Mouse (Mus musculus) heart, postnatal 25 days (tissue): ENCODE data around the gene Gm13697. TPM values are rescaled to one million over a fixed set of nuclear protein-coding genes. Genes with fewer than 3 reads are reported as not detected.
"Not testable (repeated sequence)": the region's sequence is repeated elsewhere in the genome, so short reads cannot be mapped to it uniquely, and the experiment has no call there.

Source experiments
- DNase-seq: peaks from one replicate; pipeline ENCODE4 v3.0.0; 2022; ENCODE audit warnings: low spot score
- intact Hi-C: fragments of 180-260 bp; cut with DNase I; formaldehyde crosslinking; loops from one replicate; pipeline ENCODE4 v1.15.1; 2025
- total RNA-seq, 2 experiments: library from RNA; stranded (reverse); gene quantifications; 2 replicates each; pipeline ENCODE4 v1.2.3; 2021

Gm13697 gene
- under 1 TPM; 0.67 to 0.68 TPM for total RNA-seq

DNA sequence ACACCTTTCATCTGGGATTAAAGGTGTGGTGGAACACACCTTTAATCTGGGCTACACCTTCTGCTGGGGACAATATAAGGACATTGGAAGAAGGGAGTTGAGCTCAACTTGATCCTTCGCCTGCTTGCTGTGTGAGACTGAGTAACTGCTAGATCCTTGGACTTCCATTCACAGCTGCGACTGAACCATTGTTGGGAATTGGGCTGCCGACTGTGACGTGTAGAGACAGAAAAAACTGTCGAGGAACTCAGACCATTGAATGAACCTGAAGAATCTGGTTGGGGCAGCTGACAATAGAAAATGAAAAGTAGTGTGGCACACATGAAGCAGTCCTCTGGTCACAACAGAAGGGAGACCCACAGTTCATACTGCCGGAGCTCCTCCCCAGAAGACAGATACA is at the start of gene Gm13697:
Gm13697 (plus strand) TSS at position 301 of the 400 bp plus-strand sequence.
- intact Hi-C loops, DNase-seq: not testable (repeated sequence)

DNA sequence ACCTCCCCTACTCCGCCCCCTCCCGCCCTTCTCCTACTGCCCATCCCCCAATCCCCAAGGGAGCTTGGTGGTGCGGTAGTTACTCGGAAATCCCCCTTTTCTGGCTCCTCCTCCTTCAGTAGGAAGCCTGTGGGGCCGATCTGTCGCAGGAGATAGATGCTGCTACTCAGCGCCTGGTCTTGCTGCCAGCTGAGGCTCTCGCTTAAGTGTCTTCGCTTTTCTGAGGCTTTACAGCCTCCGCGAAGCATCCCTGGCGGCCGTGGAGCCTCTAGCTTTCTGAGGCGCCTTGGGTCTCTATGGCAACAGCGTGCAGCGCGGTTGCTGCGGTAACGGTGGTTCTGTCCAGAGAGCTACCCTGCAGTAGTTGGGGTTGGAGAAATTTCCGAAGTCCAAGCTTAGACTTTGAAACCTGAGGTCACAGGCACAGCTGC is 43.6 kb upstream of the Gm13697 start, which contains the start of gene Zswim2:
Zswim2 (minus strand) TSS at position 298 of the 431 bp plus-strand sequence.
- intact Hi-C loops: no loop called here
- no peak for DNase-seq

DNA sequence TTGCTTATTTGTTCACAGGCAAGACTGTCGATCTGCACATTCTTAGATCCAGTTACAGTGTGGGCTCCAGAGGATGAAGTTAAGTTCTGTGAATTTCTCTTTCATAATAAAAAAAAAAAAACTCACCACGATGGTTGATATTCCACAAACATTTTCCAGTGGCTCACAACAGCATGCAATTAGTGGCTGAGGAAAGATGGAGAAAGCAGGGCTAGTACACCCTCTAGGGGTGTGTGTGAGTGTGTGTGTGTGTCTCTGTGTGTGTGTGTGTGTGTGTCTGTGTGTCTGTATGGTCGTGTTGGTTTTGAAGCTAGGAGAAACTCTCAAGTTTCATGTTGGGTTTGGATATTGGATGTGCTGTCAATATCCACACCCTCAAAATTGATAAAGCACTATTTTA is 43.2 kb upstream of the Gm13697 start:
- no peak for DNase-seq
- intact Hi-C loops: no loop called here

DNA sequence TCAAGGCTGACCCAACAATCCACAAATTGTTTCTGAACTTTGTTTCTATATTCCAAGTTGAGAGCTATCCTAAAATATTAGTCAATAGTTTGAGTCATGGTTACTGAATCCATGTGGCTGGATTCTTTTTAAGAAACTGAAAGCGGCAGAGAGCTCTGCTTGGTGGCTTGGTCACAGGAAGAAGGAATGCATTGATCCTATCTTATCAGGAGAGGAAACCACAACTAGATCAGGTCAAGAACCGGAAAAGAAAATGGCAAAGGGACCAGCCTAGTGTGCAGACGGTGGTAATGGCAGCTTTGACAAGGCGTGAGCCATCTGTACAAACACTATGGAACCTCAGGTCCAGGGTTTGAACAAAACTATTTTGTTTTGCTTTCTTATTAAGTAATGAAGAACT is 42.8 kb upstream of the Gm13697 start:
- no peak for DNase-seq
- intact Hi-C loops: no loop called here

DNA sequence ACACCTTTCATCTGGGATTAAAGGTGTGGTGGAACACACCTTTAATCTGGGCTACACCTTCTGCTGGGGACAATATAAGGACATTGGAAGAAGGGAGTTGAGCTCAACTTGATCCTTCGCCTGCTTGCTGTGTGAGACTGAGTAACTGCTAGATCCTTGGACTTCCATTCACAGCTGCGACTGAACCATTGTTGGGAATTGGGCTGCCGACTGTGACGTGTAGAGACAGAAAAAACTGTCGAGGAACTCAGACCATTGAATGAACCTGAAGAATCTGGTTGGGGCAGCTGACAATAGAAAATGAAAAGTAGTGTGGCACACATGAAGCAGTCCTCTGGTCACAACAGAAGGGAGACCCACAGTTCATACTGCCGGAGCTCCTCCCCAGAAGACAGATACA is 29.1 kb upstream of the Gm13697 start, which contains the start of gene Gm13698:
Gm13698 (plus strand) TSS at position 301 of the 400 bp plus-strand sequence.
- intact Hi-C loops, DNase-seq: not testable (repeated sequence)

DNA sequence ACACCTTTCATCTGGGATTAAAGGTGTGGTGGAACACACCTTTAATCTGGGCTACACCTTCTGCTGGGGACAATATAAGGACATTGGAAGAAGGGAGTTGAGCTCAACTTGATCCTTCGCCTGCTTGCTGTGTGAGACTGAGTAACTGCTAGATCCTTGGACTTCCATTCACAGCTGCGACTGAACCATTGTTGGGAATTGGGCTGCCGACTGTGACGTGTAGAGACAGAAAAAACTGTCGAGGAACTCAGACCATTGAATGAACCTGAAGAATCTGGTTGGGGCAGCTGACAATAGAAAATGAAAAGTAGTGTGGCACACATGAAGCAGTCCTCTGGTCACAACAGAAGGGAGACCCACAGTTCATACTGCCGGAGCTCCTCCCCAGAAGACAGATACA is 23.3 kb upstream of the Gm13697 start, which contains the start of gene Gm13693:
Gm13693 (plus strand) TSS at position 301 of the 400 bp plus-strand sequence.
- intact Hi-C loops, DNase-seq: not testable (repeated sequence)

DNA sequence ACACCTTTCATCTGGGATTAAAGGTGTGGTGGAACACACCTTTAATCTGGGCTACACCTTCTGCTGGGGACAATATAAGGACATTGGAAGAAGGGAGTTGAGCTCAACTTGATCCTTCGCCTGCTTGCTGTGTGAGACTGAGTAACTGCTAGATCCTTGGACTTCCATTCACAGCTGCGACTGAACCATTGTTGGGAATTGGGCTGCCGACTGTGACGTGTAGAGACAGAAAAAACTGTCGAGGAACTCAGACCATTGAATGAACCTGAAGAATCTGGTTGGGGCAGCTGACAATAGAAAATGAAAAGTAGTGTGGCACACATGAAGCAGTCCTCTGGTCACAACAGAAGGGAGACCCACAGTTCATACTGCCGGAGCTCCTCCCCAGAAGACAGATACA is 17.5 kb upstream of the Gm13697 start, which contains the start of gene Gm13695:
Gm13695 (plus strand) TSS at position 301 of the 400 bp plus-strand sequence.
- intact Hi-C loops: not testable (repeated sequence)

DNA sequence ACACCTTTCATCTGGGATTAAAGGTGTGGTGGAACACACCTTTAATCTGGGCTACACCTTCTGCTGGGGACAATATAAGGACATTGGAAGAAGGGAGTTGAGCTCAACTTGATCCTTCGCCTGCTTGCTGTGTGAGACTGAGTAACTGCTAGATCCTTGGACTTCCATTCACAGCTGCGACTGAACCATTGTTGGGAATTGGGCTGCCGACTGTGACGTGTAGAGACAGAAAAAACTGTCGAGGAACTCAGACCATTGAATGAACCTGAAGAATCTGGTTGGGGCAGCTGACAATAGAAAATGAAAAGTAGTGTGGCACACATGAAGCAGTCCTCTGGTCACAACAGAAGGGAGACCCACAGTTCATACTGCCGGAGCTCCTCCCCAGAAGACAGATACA is 11.7 kb upstream of the Gm13697 start, which contains the start of gene Gm13696:
Gm13696 (plus strand) TSS at position 301 of the 400 bp plus-strand sequence.
- DNase-seq, intact Hi-C loops: not testable (repeated sequence)

More for the DNA sequence above, 17.5 kb upstream of the Gm13697 start, which contains the start of gene Gm13695:
- not testable (repeated sequence) for DNase-seq

DNA sequence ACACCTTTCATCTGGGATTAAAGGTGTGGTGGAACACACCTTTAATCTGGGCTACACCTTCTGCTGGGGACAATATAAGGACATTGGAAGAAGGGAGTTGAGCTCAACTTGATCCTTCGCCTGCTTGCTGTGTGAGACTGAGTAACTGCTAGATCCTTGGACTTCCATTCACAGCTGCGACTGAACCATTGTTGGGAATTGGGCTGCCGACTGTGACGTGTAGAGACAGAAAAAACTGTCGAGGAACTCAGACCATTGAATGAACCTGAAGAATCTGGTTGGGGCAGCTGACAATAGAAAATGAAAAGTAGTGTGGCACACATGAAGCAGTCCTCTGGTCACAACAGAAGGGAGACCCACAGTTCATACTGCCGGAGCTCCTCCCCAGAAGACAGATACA is 5.9 kb upstream of the Gm13697 start, which contains the start of gene Gm13694:
Gm13694 (plus strand) TSS at position 301 of the 400 bp plus-strand sequence.
- intact Hi-C loops, DNase-seq: not testable (repeated sequence)

DNA sequence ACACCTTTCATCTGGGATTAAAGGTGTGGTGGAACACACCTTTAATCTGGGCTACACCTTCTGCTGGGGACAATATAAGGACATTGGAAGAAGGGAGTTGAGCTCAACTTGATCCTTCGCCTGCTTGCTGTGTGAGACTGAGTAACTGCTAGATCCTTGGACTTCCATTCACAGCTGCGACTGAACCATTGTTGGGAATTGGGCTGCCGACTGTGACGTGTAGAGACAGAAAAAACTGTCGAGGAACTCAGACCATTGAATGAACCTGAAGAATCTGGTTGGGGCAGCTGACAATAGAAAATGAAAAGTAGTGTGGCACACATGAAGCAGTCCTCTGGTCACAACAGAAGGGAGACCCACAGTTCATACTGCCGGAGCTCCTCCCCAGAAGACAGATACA is 5.7 kb downstream of the Gm13697 start, which contains the start of gene Gm13691:
Gm13691 (plus strand) TSS at position 301 of the 400 bp plus-strand sequence.
- intact Hi-C loops, DNase-seq: not testable (repeated sequence)

DNA sequence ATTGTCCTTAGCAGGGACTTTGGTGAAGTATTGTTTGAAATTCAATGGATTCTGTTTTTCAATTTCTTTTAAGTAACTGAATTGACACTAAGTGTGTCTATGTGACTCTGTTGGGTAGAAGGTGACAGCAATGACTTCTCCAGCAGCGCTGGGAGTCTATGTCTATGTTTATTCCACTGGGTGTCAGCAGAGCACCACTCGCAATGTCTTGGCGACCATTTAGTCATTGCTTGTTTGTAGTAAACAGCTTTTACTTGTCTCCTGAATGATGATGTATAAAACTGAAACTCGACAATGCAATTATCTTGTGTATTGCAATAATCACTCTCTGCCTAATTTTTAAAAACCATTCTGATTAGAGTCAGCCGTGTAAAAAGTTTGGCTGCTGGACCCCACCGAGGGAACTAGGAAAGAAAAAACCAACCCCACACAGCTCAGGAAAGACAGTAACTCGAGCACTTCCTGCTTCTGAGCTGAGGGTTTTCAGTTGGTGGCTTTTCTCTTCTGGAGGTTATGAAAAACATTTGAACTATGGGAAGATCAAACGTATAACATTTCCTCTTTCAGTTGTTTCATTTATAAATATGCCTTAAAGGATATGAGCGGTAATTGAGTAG is 9.2 kb downstream of the Gm13697 start:
- intact Hi-C loops, DNase-seq: not testable (repeated sequence)

DNA sequence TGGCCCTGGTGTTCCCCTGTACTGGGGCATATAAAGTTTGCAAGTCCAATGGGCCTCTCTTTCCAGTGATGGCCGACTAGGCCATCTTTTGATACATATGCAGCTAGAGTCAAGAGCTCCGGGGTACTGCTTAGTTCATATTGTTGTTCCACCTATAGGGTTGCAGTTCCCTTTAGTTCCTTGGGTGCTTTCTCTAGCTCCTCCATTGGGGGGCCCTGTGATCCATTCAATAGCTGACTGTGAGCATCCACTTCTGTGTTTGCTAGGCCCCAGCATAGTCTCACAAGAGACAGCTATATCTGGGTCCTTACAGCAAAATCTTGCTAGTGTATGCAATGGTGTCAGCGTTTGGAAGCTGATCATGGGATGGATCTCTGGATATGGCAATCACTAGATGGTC is 10.0 kb downstream of the Gm13697 start:
- DNase-seq, intact Hi-C loops: not testable (repeated sequence)

DNA sequence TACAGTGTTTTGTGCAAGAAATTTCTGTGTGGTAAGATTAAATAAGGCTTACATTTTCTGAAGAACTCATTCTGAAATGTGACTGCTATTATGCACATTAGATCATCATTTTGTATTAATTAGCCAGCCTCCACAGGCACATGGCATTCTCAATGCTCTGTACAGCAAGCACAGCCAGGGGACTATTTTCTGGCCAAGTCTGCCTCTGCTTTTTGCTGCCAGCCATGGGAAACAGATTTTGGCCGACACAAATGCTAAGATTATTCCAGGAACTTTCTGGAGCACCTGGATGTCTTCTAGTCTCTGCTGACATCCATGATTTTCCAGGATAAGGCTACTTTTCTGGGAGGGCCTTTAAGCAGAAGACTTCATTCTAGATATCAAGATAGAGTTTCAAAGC is 24.4 kb downstream of the Gm13697 start:
- intact Hi-C loops: no loop called here
- DNase-seq: no peak

DNA sequence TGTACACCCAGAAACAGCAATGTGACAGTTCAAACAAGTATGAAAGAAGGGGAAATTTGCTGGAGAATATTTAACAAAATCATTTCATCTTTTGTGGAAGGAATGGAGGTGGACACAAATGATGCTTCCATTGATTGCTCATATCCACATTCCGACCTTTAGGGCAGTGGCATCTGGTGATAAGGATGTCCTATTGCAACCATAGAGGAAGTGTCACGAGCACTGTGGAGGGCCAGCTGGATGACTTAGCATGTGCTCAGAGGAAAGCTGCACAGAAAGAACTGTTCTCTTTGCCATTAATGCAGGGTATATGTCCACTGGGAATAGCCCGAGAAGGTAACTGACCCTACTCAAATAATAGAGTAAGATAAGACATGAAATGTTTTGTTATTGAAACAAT is 25.3 kb downstream of the Gm13697 start:
- intact Hi-C loops: no loop called here
- no peak for DNase-seq

DNA sequence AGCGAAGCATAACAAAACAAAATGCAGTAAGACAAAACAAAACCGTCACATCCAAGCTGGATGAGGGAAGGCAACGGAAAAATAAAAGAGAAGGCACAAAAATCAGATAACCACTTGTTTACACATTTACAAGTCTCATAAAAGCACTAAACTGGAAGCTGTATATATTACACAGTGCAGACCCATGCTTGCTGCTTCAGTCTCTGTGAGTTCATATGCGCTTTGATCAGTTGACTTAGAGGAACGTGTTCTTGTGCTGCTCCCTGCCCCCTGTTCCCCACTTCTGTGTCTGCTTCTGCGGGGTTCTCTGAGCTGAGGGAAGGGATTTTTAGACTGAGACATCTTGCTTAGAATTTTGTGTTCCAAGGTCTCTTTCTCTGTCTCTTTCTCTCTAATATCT is 30.0 kb downstream of the Gm13697 start:
- no peak for DNase-seq
- intact Hi-C loops: no loop called here

DNA sequence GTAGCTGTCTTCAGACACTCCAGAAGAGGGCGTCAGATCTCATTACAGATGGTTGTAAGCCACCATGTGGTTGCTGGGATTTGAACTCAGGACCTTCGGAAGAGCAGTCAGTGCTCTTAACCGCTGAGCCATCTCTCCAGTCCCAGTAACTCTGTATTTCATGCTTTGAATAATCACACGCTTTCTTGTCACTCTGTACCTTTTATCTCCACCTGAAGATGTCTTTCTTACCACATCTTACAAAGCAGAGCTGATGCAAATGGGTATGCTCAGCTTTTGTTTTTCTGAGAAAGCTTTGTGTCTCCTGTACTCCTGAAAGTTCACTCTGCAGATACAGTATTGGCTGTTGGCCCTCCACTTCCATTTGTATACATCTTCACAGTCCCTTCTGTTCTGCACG is 31.7 kb downstream of the Gm13697 start:
- DNase-seq, intact Hi-C loops: not testable (repeated sequence)

DNA sequence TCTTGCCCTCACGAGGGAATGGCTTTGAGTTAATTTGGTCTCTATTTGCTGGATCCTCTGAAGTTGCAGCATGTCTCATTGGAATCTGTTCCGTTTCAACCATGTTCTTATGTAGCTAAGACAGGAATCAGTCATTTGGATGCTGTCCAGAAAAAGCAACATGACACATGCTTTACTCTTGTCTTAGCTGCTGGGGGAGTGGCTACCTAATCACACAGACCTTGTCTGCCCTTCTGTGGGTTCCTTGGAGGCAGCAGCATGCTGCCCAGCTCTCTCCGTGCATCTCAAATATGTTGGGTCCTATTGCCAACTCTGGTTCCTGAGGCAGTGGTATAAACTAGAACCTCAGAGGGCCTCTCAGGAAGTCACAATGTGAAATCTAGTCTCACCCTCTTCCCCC is 33.8 kb downstream of the Gm13697 start:
- no peak for DNase-seq
- intact Hi-C loops: no loop called here

DNA sequence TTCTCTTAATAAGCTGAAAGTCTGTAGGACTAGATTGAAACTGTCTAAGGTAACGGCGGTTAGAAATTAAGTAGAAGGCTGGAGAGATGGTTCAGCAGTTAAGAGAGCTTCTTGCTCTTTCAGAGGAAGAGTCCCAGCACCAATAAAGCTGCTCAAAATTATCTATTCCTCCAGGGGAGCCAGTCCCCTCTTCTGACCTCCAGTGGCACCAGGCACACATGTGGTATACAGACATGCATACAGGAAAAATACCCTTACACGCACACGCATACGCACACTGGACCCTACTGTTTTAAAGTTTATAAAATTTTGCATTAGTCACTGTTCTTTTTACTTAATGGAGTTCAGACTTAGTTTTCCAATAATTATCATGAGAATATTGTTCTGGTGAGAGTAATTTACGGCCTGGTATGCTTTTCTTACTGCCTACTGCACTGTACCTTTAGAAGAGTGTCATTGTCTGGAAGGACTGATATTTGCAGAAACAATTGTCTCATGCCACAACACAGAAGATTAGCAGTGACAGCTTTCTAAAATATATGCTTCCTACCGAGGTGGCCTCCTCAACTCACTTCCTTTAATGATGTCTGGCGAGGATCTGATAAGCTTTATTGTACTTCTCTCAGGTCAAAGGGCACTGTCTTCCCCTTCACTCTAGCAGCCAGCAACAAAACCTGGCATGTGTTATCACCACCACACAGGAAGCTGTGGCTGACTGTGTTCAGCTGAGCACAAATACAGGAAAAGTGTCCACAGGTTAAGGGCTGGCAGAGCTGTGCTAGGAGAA is 35.2 kb downstream of the Gm13697 start:
- no peak for DNase-seq
- intact Hi-C loops: no loop called here

DNA sequence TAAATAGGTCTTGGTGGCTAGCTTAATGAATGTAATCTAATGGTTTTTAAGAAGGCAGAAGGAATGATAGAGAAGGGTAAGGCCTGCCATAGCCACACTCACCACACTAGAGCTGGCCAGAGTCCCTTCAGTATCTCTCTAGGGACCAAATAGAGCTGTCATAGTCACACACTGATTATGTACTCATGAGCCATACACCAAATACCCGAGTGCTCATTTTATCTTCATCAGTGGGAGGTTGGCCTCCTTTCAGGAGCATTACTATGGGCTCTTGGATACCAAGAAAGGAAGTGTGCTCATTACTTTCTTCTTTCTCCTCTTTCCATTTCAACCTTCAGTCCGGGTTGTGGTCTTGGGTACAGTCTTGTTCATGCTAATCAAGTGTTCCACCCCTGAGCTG is 37.4 kb downstream of the Gm13697 start:
- no peak for DNase-seq
- intact Hi-C loops: no loop called here

DNA sequence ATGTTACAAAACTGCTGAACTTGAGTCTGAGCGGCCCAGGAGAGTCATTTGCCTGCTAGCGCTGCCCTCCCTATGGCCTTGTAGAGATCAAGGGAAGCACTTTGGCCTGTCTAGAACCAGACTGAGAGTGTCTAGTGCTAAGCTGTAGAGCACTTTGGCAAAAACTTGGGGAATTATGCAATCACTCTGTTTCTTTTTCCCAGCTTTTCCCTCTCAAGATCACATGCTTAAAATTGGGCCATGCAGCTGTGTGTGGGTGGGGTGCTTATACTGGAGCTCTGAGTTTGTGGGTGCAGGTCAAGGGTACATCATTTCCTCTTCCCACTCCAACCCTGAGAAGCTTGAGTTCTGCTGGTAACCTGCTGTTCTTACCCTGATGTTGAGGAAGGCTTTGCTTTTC is 38.4 kb downstream of the Gm13697 start:
- intact Hi-C loops: no loop called here
- peak; percentile 48 for DNase-seq

DNA sequence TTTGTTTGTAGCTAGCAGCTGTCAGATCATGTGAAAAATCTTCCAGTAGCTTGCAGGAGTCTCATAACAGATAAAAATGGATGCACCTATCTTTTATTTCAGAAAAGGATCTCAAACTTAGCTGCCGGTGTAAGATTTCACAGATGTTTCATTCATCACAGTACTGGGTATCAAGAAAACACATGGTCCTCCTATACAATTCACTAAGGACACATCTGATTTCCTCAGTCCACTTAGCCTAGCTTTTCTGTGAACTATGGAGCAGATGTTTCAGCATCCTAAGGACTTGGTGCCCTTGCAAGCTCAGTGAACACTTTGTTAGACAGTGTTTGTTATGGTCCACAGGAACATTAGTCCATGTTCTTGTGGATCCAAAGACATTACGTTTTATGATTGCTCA is 38.8 kb downstream of the Gm13697 start:
- intact Hi-C loops: no loop called here
- no peak for DNase-seq
